Mouse (Mus musculus): ENCODE results near the gene Nin. TPM values are rescaled to one million over a fixed set of nuclear protein-coding genes. Genes with fewer than 3 reads are reported as not detected.

Gene Nin
- polyA plus RNA-seq, 1 experiment, result 18.9 TPM

- 92% methylated on average over 13 of the region's 13 CpGs for WGBS
- DNase-seq, result no peak
- TF ChIP-seq CTCF (IDR thresholded peaks at IDR 0.05; ENCODE audit: insufficient read depth, low read length) (no peak), POLR2A (IDR thresholded peaks at IDR 0.05; ENCODE audit: borderline replicate concordance, extremely low read depth, low read depth, low read length) (no peak)
- Histone ChIP-seq H3K4me3 (replicated peaks; ENCODE audit: extremely low read depth, low read depth, low read length) (no peak overlapping the region), H3K4me1 (ENCODE audit: control insufficient read depth, insufficient read depth, low read length) (peaks cover 9% of the 10 kb centered on the region; the same call in 1 of the 2 replicates)
Measured at GRCm38 (mm10) chr12:70043421-70043820, 70.1 kb downstream of the Nin start.

- TF ChIP-seq CTCF (IDR thresholded peaks at IDR 0.05; ENCODE audit: insufficient read depth, low read length) (no peak), POLR2A (IDR thresholded peaks at IDR 0.05; ENCODE audit: borderline replicate concordance, extremely low read depth, low read depth, low read length) (no peak)
- no peak overlapping the region for H3K4me3 ChIP-seq (replicated peaks; ENCODE audit: extremely low read depth, low read depth, low read length)
- WGBS, result 78% methylated on average over 6 of the region's 6 CpGs
Measured at GRCm38 (mm10) chr12:70040981-70041380, 72.5 kb downstream of the Nin start.

GRCm38 (mm10) chr12:70036722-70037305 is 76.7 kb downstream of the Nin start:
- DNase-seq, result no peak
- 90% methylated on average over 19 of the region's 19 CpGs for WGBS
- TF ChIP-seq POLR2A (IDR thresholded peaks at IDR 0.05; ENCODE audit: borderline replicate concordance, extremely low read depth, low read depth, low read length) (no peak), CTCF (IDR thresholded peaks at IDR 0.05; ENCODE audit: insufficient read depth, low read length) (no peak)
- no peaks in the 10 kb centered on the region for H3K4me1 ChIP-seq (ENCODE audit: control insufficient read depth, insufficient read depth, low read length)
- no peak overlapping the region for H3K4me3 ChIP-seq (replicated peaks; ENCODE audit: extremely low read depth, low read depth, low read length)

More at GRCm38 (mm10) chr12:70040981-70041380, 72.5 kb downstream of the Nin start:
- DNase-seq, result no peak
- H3K4me1 ChIP-seq (ENCODE audit: control insufficient read depth, insufficient read depth, low read length), result 0 out of 2 replicates have a peak, but pooled peaks cover 2% of the 10 kb centered on the region

GRCm38 (mm10) chr12:70026233-70026632 is 87.3 kb downstream of the Nin start:
- Histone ChIP-seq H3K4me1 (ENCODE audit: control insufficient read depth, insufficient read depth, low read length) (peaks cover 4% of the 10 kb centered on the region), H3K4me3 (replicated peaks; ENCODE audit: extremely low read depth, low read depth, low read length) (no peak overlapping the region)
- no peak for DNase-seq
- TF ChIP-seq CTCF (IDR thresholded peaks at IDR 0.05; ENCODE audit: insufficient read depth, low read length) (no peak), POLR2A (IDR thresholded peaks at IDR 0.05; ENCODE audit: borderline replicate concordance, extremely low read depth, low read depth, low read length) (no peak)

- TF ChIP-seq CTCF (IDR thresholded peaks at IDR 0.05; ENCODE audit: insufficient read depth, low read length), result no peak
- TF ChIP-seq POLR2A (IDR thresholded peaks at IDR 0.05; ENCODE audit: borderline replicate concordance, extremely low read depth, low read depth, low read length), result no peak
- 74% methylated on average over 6 of the region's 6 CpGs for WGBS
- no peak overlapping the region for H3K4me3 ChIP-seq (replicated peaks; ENCODE audit: extremely low read depth, low read depth, low read length)
- no peaks in the 10 kb centered on the region; the same call in none of the 2 replicates for H3K4me1 ChIP-seq (ENCODE audit: control insufficient read depth, insufficient read depth, low read length)
- no peak for DNase-seq
Measured at GRCm38 (mm10) chr12:70025431-70025830, 88.1 kb downstream of the Nin start.

GRCm38 (mm10) chr12:70023580-70023979 is 89.9 kb downstream of the Nin start:
- 48% methylated on average over 4 of the region's 4 CpGs for WGBS
- Histone ChIP-seq H3K4me1 (ENCODE audit: control insufficient read depth, insufficient read depth, low read length) (no peaks in the 10 kb centered on the region; the same call in none of the 2 replicates), H3K4me3 (replicated peaks; ENCODE audit: extremely low read depth, low read depth, low read length) (no peak overlapping the region)
- no peak for DNase-seq
- TF ChIP-seq POLR2A (IDR thresholded peaks at IDR 0.05; ENCODE audit: borderline replicate concordance, extremely low read depth, low read depth, low read length) (no peak), CTCF (IDR thresholded peaks at IDR 0.05; ENCODE audit: insufficient read depth, low read length) (no peak)

- Histone ChIP-seq H3K4me1 (ENCODE audit: control insufficient read depth, insufficient read depth, low read length) (peaks cover 9% of the 10 kb centered on the region), H3K4me3 (replicated peaks; ENCODE audit: extremely low read depth, low read depth, low read length) (no peak overlapping the region)
- no peak for TF ChIP-seq CTCF (IDR thresholded peaks at IDR 0.05; ENCODE audit: insufficient read depth, low read length)
- no peak for TF ChIP-seq POLR2A (IDR thresholded peaks at IDR 0.05; ENCODE audit: borderline replicate concordance, extremely low read depth, low read depth, low read length)
- DNase-seq, result no peak
- 66% methylated on average over 4 of the region's 4 CpGs for WGBS
Measured at GRCm38 (mm10) chr12:70018153-70018552, 95.4 kb downstream of the Nin start.

- WGBS, result 26% methylated on average over 4 of the region's 4 CpGs
- DNase-seq, result no peak
Measured at GRCm38 (mm10) chr12:70015936-70016335, 97.6 kb downstream of the Nin start.

GRCm38 (mm10) chr12:70011681-70012080 is 101.8 kb downstream of the Nin start:
- no peak overlapping the region for H3K4me3 ChIP-seq (replicated peaks; ENCODE audit: extremely low read depth, low read depth, low read length)
- DNase-seq, result no peak
- no peak for TF ChIP-seq CTCF (IDR thresholded peaks at IDR 0.05; ENCODE audit: insufficient read depth, low read length)
- no peak for TF ChIP-seq POLR2A (IDR thresholded peaks at IDR 0.05; ENCODE audit: borderline replicate concordance, extremely low read depth, low read depth, low read length)
- 64% methylated on average over 5 of the region's 5 CpGs for WGBS
- peaks cover 4% of the 10 kb centered on the region; the same call in 1 of the 2 replicates for H3K4me1 ChIP-seq (ENCODE audit: control insufficient read depth, insufficient read depth, low read length)

More at GRCm38 (mm10) chr12:70015936-70016335, 97.6 kb downstream of the Nin start:
- TF ChIP-seq POLR2A (IDR thresholded peaks at IDR 0.05; ENCODE audit: borderline replicate concordance, extremely low read depth, low read depth, low read length) (no peak), CTCF (IDR thresholded peaks at IDR 0.05; ENCODE audit: insufficient read depth, low read length) (no peak)
- no peak overlapping the region for H3K4me3 ChIP-seq (replicated peaks; ENCODE audit: extremely low read depth, low read depth, low read length)
- peaks cover 9% of the 10 kb centered on the region; the same call in 1 of the 2 replicates for H3K4me1 ChIP-seq (ENCODE audit: control insufficient read depth, insufficient read depth, low read length)

- WGBS, result 95% methylated on average over 4 of the region's 4 CpGs
- TF ChIP-seq POLR2A (IDR thresholded peaks at IDR 0.05; ENCODE audit: borderline replicate concordance, extremely low read depth, low read depth, low read length) (no peak), CTCF (IDR thresholded peaks at IDR 0.05; ENCODE audit: insufficient read depth, low read length) (no peak)
Measured at GRCm38 (mm10) chr12:70010356-70010755, 103.2 kb downstream of the Nin start.

More at GRCm38 (mm10) chr12:70010356-70010755, 103.2 kb downstream of the Nin start:
- Histone ChIP-seq H3K4me1 (ENCODE audit: control insufficient read depth, insufficient read depth, low read length) (0 out of 2 replicates have a peak, but pooled peaks cover under 1% of the 10 kb centered on the region), H3K4me3 (replicated peaks; ENCODE audit: extremely low read depth, low read depth, low read length) (no peak overlapping the region)
- no peak for DNase-seq
